Mouse (Mus musculus) heart, postnatal 0 days (tissue): ENCODE measurements around the gene Tmem198. TPM values are rescaled to one million over a fixed set of nuclear protein-coding genes. Genes with fewer than 3 reads are reported as not detected.

ENCODE experiments used
- ATAC-seq: fragments of 200-750 bp; cut with Nextera tagmentation; 2 replicates; pipeline ENCODE4 v1.8.0; 2017; ENCODE audit warnings: low read depth, moderate number of reproducible peaks, moderate library complexity; ENCODE audit not compliant: insufficient read depth
- DNase-seq: peaks from one replicate; pipeline ENCODE4 v3.0.0-alpha.2; 2016; ENCODE audit warnings: low spot score
- H3K27ac ChIP-seq: fragments of 300-500 bp; sonication (generic); 2 replicates; pipeline ENCODE4 v1.5.1; 2014; ENCODE audit warnings: low read depth, mild to moderate bottlenecking
- H3K27me3 ChIP-seq: fragments of 300-500 bp; sonication (generic); 2 replicates; pipeline ENCODE4 v1.6.1; 2014; ENCODE audit warnings: low read length, mixed read lengths; ENCODE audit not compliant: control insufficient read depth, insufficient read depth
- H3K36me3 ChIP-seq: fragments of 300-500 bp; sonication (generic); replicated peaks from 2 replicates; pipeline ENCODE4 v1.6.1; 2014; ENCODE audit warnings: low read length, mixed read lengths; ENCODE audit not compliant: control insufficient read depth, insufficient read depth
- H3K4me1 ChIP-seq: fragments of 300-500 bp; sonication (generic); 2 replicates; pipeline ENCODE4 v1.6.1; 2014; ENCODE audit warnings: antibody characterized with exemption; ENCODE audit not compliant: control insufficient read depth, insufficient read depth
- H3K4me2 ChIP-seq: fragments of 300-500 bp; sonication (generic); 2 replicates; pipeline ENCODE4 v1.6.1; 2014; ENCODE audit warnings: low read depth, mild to moderate bottlenecking, low read length, moderate library complexity
- H3K4me3 ChIP-seq: fragments of 300-500 bp; sonication (generic); 2 replicates; pipeline ENCODE4 v1.5.1; 2014; ENCODE audit warnings: low read depth, low read length
- H3K9ac ChIP-seq: fragments of 300-500 bp; sonication (generic); replicated peaks from 2 replicates; pipeline ENCODE4 v1.6.1; 2014; ENCODE audit warnings: low read depth, low read length, mixed read lengths
- H3K9me3 ChIP-seq: fragments of 300-500 bp; sonication (generic); replicated peaks from 2 replicates; pipeline ENCODE4 v1.6.1; 2016; ENCODE audit warnings: low read length; ENCODE audit not compliant: control insufficient read depth
- CTCF ChIP-seq: IDR thresholded peaks from 2 replicates; pipeline ENCODE4 v1.5.1; 2016; ENCODE audit warnings: antibody characterized with exemption, control low read depth, low read depth
- EP300 ChIP-seq: IDR thresholded peaks from 2 replicates; pipeline ENCODE4 v1.6.1; 2016; ENCODE audit warnings: antibody characterized with exemption, low read depth
- WGBS: fragments of 180-500 bp; shearing (Covaris S2); extraction: QIAGEN DNeasy Blood & Tissue Kit; methylation state at CpG from one replicate; pipeline ENCODE4 v1.1.7; 2014; 5-methylcytosine and 5-hydroxymethylcytosine counted together
- polyA plus RNA-seq: library from polyadenylated mRNA; unstranded; fragments of >200 nt; fragmentation: Nextera tagmentation; extraction: Ambion mirVana; gene quantifications from 2 replicates; pipeline ENCODE4 v1.2.1, GENCODE M21; 2015
- total RNA-seq: library from RNA; depleted of rRNA; stranded (reverse); fragments of >200 nt; gene quantifications from 2 replicates; pipeline ENCODE4 v1.2.3, GENCODE M21; 2014; ENCODE audit warnings: low replicate concordance

Gene Tmem198
- total and polyA plus RNA-seq, 2 experiments from 2014 or later: 0.61 TPM; not detected in 1

- DNase-seq: no peak
- Histone ChIP-seq H3K36me3 (no peaks in the 10 kb centered on the region), H3K9ac (no peak overlapping the region), H3K27me3 (peaks cover 32% of the 10 kb centered on the region), H3K4me3 (no peak overlapping the region), H3K27ac (no peak overlapping the region), H3K4me1 (peaks cover 6% of the 10 kb centered on the region), H3K4me2 (no peak overlapping the region), H3K9me3 (no peaks in the 10 kb centered on the region)
- 80% methylated on average over 1 of the region's 1 CpGs for WGBS
- no peak for ATAC-seq
- TF ChIP-seq EP300: no peak
- no peak for TF ChIP-seq CTCF
These were observed 16.7 kb upstream of the Tmem198 start for GRCm38 (mm10) chr1:75462636-75463035.

GRCm38 (mm10) chr1:75463652-75464204 is 15.6 kb upstream of the Tmem198 start:
- TF ChIP-seq CTCF: no peak
- TF ChIP-seq EP300: no peak
- no peaks in the 10 kb centered on the region for H3K9me3 ChIP-seq
- H3K4me1 ChIP-seq: peaks cover 6% of the 10 kb centered on the region
- peaks cover 28% of the 10 kb centered on the region for H3K27me3 ChIP-seq
- H3K36me3 ChIP-seq: no peaks in the 10 kb centered on the region
- 57% methylated on average over 5 of the region's 5 CpGs for WGBS
- H3K27ac ChIP-seq: no peak overlapping the region
- no peak for DNase-seq
- H3K4me3 ChIP-seq: no peak overlapping the region
- no peak overlapping the region for H3K9ac ChIP-seq
- ATAC-seq: no peak
- H3K4me2 ChIP-seq: no peak overlapping the region

DNA sequence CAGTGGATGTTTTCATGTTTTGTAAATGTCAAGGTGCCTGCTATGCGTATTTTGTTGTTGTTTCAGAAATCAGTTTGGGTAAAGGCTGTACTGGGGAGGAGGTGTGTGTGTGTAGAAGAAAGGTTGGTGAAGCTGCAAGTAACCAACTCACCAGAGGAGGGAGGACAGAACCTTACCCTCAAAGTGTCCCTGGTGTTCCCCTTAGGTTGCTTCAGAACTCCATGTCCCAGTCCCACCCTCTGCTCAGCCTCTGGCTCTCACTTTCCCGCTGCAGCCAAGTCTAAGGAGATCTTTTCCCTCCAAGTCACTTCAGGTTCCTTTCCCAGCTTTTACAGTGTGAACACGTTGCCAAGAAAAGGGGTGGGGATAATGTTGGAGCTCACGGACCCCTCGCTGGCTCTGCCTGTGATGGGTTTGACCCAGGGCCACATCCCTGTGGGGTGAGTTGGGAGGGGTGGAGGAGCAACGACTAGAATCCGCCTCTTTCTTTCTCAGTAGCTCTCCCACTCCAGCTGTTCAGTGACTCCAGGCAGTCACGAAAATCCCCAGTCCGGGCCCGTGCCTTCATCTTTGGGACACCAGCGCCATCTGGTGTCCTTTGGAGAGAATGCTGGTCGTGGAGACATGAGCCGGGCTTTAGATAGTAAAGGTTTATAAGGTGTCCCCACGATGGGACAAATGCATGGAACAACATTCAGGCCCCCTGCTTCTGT is 12.0 kb upstream of the Tmem198 start:
- no peaks in the 10 kb centered on the region for H3K4me1 ChIP-seq
- TF ChIP-seq CTCF (peak; percentile 92), EP300 (no peak)
- DNase-seq (peak; percentile 75), ATAC-seq (peak; percentile 80)
- H3K27ac ChIP-seq: no peak overlapping the region
- WGBS: 8% methylated on average over 14 of the region's 14 CpGs
- H3K27me3 ChIP-seq: peaks cover 34% of the 10 kb centered on the region
- H3K4me2 ChIP-seq: no peak overlapping the region
- H3K36me3 ChIP-seq: no peaks in the 10 kb centered on the region
- H3K4me3 ChIP-seq: no peak overlapping the region
- no peaks in the 10 kb centered on the region for H3K9me3 ChIP-seq
- H3K9ac ChIP-seq: no peak overlapping the region

DNA sequence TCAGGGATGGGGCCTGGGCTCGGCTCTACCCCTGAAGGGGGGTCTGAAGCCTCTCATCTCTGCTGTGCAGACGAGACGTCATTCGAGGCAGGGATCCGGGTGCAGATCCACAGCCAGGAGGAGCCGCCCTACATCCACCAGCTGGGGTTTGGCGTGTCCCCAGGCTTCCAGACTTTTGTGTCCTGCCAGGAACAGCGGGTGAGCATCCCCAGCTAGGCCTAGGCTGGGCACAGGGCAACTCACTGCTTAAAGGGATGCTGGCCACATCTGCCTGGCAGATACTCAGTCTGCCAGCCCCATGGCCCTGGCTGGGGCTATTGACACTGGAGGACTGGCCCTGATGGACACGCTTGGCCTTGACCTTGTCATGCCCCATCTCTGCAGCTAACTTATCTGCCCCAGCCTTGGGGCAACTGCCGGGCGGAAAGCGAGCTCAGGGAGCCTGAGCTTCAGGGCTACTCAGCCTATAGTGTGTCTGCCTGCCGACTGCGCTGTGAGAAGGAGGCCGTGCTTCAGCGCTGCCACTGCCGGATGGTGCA is 10.0 kb upstream of the Tmem198 start:
- H3K27me3 ChIP-seq: peaks cover 40% of the 10 kb centered on the region
- no peak overlapping the region for H3K4me2 ChIP-seq
- no peak overlapping the region for H3K4me3 ChIP-seq
- no peak for DNase-seq
- no peaks in the 10 kb centered on the region for H3K9me3 ChIP-seq
- TF ChIP-seq CTCF (no peak), EP300 (no peak)
- no peak overlapping the region for H3K9ac ChIP-seq
- H3K4me1 ChIP-seq: no peaks in the 10 kb centered on the region
- peaks cover 12% of the 10 kb centered on the region for H3K36me3 ChIP-seq
- H3K27ac ChIP-seq: no peak overlapping the region
- no peak for ATAC-seq
- 69% methylated on average over 17 of the region's 17 CpGs for WGBS

- no peak overlapping the region for H3K4me3 ChIP-seq
- H3K4me1 ChIP-seq: peaks cover 7% of the 10 kb centered on the region; the same call in 1 of the 2 replicates
- 93% methylated on average over 11 of the region's 11 CpGs for WGBS
- no peak for DNase-seq
- H3K27me3 ChIP-seq: peaks cover 40% of the 10 kb centered on the region
- H3K36me3 ChIP-seq: peaks cover 29% of the 10 kb centered on the region
- no peak for TF ChIP-seq CTCF
- no peak for TF ChIP-seq EP300
- H3K4me2 ChIP-seq: no peak overlapping the region
- no peaks in the 10 kb centered on the region for H3K9me3 ChIP-seq
- H3K27ac ChIP-seq: no peak overlapping the region
- no peak overlapping the region for H3K9ac ChIP-seq
- no peak for ATAC-seq
These were observed 2.9 kb upstream of the Tmem198 start for GRCm38 (mm10) chr1:75476441-75476840.
